Mouse (Mus musculus) mature B cell (primary cell): ENCODE measurements around the gene Gm4756.
"Not testable (repeated sequence)": the region's sequence is repeated elsewhere in the genome, so short reads cannot be mapped to it uniquely, and the experiment has no call there.

Experiments
- in situ Hi-C: fragments of 300-500 bp; cut with MboI; formaldehyde crosslinking; loops from 2 replicates; pipeline ENCODE4 v1.14.3; 2019

Gene Gm4756

DNA sequence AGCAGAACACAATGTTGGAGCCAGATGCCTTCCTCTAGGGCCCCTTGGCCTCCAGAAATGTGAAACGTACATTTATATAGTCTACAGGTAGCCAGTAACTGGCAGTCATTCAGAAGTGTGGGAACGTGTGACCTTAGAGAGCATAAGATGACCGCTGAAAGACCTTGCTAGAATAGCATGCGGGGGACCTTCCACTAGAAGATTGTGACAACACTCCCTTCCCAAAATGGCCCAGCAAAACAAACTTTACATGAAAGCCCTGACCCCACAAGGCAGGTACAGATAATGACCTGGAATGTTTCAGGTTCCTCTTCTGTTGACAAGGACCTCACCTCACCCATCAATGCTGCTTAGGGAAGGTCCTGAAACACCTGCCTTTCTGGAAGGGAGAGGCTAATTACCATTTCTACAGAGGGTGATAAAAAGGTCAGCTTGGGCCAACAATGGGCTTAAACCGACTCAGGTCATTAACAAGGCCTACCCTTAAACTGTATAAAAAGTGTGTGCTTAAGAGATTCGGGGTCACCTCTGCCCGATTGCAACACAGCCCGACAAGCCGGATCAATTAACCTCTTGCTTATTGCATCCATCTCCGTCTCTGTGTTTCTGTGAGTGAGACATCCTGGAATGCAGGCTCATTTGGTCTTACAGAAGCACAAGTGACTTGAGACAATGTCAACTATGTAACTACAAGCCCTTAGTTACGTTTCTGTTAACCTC lies at the start of gene Gm4756:
TSS of gene Gm4756 (minus strand) at position 51 of the 720 bp plus-strand sequence.
- in situ Hi-C loops = no loop called here

DNA sequence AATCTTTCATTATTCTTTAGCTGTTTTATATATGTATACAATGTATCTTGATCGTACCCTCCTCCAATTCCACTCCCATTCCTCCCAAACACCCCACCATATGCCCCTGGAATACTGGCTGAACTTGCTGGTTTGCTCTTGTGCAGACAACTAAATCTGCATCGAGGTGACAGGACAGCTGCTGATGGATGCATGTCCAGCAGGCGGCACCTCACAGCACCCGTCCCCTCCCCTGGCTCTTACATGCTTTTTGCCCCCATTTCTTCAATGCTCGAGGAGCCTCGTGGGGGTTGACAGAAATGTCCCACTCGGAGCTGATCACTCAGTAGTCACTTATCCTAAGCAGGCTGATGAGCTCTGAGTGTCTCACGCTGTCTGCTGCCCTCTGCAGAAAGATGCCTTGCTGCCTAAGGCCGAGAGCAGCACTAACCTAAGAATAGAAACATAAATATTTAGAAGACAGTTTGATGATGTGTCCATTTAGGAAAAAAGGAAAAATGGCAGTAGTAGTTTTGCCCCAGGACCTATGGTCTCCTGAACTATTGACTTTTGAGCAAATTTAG lies 45.5 kb upstream of the Gm4756 start:
- in situ Hi-C loops = no loop called here

DNA sequence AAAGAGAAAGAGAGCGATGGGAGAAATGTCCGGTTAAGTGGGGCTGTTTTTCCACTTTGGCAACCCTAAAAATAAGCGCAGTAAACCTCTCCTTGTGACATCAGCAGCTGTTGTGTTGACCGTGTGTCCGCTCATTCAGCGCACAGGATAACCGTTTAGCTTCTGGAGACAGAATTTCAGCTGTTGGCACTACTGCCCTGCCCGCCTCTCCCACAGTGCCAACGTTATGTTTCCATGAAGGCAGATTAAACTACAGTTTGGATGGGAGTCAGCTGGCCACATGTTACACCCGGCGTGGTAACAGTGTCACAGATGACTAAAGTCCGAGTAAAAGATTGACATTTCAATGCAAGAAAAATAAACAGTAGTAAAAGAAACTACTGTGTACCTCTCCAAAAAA lies 45.0 kb upstream of the Gm4756 start:
- in situ Hi-C loops = no loop called here

DNA sequence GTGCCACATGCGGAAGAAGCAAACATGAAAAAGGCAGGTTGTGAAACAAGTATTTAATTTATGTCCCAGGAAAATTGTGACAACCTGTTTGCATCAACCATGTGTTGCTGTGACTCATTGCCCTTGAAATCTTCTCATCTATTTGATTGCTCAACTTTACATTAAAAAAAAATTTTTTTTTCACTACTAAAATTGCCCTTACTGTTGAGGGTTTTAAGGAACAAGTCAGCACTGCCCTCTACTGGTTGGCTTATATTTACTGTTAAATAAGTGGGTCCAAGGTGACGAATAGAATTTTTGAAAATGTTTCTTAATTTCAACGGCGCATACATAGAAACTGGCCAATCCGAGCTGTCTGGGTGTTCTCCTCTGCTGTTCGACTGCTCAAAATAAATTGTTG lies 44.4 kb upstream of the Gm4756 start:
- in situ Hi-C loops = no loop called here

DNA sequence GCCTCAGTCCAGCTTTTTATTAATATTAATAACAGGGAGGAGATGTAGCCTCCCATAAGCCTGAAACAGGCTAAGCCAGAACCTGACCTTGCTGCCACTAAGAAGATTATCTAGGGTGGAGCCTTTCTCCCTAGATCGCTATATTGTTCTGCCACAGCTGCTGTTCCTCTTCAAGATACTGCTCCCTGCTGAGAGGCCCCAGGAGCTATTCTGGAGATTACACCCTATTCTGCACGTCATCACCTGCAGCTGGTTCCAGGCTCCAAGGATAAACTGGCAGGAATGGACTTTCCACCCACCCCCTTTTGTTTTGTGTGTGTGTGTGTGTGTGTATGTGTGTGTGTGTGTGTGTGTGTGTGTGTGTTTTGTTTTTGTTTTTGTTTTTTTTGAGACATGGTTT lies 38.8 kb upstream of the Gm4756 start:
- in situ Hi-C loops = not testable (repeated sequence)

DNA sequence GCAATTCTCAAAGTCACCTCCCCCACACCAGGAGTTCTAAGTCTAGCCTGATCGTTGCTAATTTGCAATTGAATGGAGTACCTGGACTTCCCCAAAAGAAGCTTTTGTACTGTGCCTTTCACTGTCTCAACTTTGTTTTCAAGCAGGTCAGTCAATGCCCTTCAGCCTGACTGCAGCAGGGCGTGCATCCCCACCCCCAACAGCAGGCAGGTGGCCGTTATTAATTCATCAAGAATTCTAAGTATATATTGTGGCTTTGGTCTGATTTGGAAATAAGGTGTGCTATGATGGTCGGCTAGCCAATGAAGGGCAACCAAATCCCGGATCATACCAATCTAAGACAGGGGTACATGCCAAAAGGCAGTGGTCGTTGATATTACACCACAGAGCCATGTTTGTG lies 38.3 kb upstream of the Gm4756 start:
- in situ Hi-C loops = not testable (repeated sequence)

DNA sequence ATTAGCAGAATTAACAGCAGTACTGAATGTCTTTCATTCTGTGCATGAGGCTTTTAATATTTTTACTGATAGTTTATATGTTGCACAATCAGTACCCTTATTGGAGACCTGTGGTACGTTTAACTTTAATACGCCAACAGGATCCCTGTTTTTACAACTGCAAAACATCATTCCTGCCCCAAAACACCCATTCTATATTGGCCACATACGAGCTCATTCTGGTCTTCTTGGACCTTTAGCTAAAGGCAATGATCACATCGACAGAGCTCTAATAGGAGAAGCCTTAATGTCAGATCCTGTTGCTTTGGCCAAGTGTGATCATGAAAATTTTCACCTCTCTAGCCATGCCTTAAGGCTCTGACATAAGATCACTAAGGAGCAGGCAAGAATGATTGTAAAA lies 37.1 kb upstream of the Gm4756 start:
- in situ Hi-C loops = not testable (repeated sequence)

DNA sequence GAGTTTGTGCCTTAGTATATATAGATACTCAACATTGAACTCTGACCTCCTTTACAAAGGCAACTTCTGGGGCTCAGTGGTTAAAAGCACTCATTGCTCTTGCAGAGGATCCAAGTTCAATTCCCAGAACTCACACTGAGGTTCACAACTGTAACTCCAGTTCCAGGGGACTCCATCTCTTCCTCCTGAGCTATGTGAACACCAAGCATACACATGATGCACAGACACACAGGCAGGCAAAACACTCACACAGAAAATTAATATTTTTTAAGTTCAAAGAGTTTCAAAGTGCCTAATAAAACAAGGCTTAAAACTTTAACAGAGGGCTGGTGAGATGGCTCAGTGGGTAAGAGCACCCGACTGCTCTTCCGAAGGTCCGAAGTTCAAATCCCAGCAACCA lies 34.2 kb upstream of the Gm4756 start:
- in situ Hi-C loops = no loop called here

DNA sequence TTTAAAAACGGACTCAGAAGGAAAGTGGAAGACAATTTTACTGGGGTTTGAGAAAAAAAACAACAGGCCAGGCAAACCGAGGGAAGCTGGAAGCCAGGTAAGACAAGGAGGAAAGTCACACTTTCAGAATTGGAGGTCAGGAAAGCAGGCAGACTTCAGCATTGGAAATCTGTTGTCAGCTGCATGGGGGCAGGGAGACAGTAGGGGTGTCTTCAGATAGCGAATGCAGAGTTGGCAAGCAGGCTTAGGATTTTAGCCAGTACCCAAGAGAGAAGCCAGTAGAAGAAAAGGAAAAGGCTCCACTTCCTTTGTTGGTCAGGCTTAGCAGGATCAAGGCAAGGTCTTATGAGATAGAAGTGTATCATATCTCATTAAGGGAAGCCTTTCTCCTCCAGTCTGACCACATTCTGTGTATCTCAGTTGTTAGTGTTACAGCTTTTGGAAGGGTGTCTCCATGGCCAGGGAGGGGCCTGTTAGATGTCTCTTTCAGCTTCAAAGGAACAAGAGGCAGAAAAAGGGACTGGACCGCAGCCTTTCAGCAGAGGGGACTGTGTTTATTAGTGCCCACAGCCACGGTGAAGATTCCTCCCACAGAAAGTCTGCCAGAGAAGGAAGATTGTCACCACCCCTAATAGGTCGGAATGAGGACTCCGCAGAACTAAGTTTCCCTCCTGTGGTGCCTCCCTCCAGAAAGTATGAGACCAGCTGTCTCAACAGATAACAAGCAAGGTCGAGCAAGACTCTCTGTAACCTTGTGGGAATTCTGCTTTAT lies 33.2 kb upstream of the Gm4756 start:
- in situ Hi-C loops = no loop called here

DNA sequence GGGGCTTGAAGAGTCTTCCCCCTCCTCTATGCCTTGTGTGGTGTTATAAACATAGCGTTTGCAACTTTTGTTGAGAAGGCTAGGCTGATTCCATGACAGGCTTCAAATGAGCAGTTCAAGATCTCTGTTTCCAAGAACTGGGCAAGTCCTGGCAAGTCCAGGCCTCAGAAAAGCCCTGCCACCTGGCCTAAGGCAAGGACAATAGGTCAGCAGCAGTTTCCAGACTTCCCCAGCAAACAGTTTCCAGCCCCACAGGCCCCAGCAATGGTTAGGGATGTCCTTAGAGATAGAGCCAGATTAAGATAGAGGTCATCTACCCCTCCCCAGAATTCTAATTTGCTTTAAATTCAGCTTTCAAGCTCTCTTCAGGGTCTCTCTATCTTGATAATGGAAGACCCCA lies 32.5 kb upstream of the Gm4756 start:
- in situ Hi-C loops = no loop called here

DNA sequence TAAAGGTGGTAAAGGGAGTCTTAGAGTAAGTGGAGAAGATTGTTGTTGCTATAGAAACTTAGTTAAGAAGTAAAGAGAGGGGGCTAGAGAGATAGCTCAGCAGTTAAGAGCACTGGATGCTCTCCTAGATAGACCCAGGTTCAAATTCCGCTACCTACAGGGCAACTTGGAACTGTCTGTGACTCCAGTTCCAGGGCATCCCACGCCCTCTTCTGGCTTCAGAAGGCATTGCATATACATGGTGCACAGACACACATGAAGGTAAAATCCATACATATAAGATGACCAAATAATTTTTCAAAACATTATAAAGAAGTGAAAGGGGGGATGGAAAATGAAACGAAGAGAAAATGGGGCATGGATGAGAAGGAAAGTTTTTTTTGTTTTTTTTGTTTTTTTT lies 30.2 kb upstream of the Gm4756 start:
- in situ Hi-C loops = no loop called here

DNA sequence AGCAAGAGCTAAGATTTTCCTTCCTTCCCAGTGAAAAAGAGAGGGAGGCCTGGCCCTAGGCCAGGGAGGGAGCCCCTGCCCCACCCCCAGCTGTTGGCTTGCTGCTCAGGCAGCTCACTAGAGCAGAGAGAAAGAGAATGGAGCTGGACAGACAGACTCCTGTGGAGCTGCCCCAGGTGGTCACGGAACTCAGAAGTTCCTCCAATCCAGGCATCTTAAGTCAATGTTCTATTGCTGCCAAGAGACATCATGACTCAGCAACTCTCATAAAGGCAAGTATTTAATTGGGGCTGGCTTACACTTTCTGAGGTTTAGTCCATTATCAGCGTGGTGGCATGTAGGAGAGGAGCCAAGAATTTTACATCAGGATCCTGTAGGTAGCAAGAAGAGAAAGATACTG lies 25.4 kb upstream of the Gm4756 start:
- in situ Hi-C loops = no loop called here

DNA sequence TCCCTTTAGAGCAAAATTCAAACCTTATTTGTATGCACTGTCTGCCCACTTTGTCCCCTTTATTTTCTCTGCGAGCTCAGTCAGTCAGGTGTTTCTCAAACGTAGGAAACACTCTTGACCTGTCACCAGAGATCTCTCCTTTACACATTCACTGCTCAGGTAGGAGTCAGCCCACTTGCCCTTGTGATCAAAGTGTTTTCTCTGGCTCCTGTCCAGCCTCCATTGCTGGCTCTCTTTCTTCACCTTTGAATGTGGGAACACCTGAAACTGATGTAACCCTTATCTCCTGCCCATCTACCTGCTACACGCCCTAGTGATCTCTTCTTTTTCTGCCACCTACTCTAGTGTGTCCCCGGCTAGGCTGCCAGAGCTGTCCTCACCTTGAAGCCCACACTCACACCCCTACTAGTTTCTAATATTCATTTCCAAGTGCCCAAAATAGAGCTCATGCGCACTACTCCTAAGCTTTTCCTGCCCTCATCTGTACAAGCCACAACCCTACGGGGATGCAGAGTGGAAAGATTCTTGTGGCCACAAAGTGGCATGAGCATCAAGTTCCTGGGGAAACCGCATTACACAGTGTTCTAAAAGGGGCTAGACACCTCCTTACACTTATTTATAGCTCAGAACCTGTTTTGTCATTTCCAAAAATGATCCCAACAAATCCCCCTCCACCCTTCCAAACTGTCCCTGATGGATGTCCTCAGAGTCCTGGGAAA lies 24.8 kb upstream of the Gm4756 start:
- in situ Hi-C loops = no loop called here

DNA sequence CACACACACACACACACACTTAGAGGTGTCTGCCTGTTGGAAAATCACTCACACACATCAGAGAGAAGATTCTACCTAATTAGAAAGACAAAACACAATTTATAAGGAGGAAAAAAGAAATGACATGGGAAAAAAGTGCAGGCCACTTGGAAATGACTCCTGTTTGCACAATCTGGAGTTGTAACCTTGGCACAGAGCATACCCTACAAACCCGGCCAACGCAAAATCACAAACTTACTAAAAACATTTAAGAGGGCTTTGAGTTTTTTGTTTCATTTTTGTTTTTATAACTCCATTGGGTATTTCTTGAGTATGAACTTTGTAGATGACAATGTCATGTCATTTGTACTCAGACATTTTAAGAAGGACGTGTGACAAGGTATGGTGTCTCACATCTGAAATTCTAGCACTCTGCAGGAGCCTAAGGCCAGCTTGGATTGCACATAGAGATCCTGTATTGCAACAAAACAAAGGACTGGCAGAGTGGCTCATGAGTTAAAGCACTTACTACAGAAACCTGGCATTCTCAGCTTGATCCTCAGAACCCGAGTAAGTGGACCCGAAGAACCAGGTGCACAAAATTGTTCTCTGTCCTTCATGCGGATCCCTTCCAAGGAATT lies 22.2 kb upstream of the Gm4756 start:
- in situ Hi-C loops = no loop called here

DNA sequence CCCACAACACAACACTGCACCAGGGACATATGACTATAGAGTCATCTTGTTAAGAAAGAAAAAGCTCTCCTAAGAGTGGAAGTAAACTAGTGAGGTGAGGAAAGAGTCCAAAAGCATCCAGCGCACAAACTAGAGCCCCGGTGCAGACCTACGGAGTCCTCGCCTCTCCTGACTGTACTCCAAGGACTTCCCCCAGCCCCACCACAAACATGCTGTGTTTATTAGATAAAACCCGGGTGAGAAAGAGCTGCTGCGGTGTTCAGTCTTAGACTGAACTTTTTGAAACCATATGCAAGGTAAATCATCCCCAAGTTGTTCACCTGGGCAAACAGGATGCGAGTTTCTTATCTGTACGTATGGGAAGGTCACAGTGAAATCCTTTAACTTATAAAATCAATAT lies 21.5 kb upstream of the Gm4756 start:
- in situ Hi-C loops = no loop called here

DNA sequence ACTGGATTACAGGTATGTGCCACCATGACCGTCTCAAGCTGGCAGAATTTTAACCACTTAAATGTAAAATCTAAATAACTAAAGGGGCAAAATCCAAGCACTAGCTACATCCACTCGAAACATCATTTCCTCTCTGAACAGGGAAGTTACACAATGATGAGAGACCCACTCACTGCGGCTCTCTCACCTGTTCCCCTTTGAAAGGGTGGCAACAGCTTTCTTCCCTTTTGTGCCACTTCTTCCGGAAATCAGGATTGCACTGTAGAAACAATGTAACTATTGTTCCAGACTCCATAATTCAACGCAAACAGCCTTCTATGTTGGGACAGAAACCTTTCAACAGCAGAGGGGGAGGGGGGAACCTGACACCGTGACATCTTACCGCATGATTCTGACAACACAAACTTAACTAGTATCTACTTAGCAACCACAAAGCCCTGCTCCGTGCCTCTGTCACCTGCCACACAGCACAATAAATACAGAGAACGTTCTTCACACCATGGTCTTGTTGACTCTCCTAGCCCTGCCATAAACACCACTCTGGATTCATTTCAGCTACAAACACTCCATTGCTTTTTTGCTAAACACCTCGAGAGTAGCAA lies 18.5 kb upstream of the Gm4756 start:
- in situ Hi-C loops = no loop called here

DNA sequence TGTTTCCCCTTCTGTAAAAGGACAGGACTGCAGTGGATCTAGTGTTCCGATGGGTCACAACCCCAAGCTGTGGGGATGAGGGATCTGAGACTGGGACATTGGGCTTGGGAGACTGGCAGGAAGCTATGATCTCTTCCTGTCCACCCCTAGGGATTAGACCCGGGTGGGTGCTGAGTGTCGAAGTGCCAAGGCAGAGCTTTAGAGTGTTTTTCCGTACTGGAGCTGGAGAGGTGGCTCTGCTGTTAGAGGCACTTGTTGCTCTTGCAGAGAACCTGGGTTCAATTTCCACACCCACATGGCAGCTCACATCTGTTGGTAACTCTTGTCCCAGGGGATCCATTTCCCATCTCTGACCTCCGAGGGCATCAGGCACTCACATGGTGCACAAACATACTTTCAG lies 16.6 kb upstream of the Gm4756 start:
- in situ Hi-C loops = no loop called here

DNA sequence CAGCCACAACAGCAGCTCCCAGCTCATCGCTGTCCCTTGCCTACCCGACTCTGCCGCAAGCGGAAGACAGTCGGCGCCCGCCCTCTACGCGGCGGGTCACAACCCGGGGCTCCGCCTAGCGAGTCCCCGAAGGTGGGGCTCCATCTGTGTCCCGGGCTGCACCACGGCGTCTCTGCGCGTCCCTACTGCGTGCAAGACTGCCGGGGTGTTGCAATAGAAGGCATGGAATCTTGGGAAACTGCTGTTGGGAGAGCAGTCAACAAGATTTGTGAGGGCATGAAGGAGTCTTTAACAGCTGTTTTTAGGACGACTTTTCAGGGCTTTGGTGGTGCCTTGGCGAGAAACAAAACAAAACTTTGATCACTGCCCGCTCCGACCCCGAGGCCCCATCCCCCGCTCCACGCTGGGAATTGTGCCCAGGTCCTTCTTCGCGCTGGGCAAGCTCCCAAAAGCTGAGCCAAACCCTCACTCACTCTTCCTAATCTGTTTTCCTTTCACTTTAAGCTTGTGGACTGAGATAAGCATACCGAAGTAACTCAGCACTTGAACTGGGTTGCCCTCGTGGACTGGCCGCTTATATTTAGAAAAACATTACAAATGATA lies 15.4 kb upstream of the Gm4756 start, which contains the start of gene Dhrs7:
TSS of gene Dhrs7 (minus strand) at position 175 of the 603 bp plus-strand sequence.
- in situ Hi-C loops = no loop called here

DNA sequence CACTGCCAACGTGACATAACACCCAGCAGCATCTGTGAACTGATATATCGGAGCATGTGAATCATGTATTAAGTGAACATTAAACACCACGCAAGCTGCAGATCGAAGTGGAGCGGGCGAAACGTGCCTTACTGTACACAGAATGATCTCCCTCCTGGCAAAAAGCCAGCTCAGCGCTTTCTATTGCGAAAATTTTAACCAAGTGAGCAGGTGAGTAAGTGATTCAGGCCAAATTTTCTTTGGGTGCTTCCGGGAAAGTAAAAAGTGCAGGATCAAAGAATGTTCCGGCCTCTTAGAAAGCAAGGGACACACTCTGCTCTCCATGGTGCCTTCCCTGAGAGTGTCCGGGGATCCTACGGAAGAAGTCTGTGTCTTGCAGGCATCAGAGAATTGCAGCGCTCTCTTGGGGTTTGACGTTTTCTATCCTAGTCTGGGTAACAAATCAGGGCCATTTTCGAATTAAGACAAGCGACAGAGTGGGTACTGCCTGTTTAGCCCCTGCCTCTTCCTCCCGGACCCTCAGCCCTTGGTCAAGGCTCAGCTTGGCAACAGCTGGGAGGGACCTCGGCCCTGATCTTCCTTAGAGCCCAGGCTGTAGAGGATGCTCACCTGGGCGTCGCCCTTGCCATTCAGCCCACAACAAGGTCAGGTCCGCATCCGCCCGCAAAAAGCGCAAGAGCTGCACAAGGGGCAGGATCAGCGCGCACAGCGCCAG lies 14.7 kb upstream of the Gm4756 start:
- in situ Hi-C loops = no loop called here

DNA sequence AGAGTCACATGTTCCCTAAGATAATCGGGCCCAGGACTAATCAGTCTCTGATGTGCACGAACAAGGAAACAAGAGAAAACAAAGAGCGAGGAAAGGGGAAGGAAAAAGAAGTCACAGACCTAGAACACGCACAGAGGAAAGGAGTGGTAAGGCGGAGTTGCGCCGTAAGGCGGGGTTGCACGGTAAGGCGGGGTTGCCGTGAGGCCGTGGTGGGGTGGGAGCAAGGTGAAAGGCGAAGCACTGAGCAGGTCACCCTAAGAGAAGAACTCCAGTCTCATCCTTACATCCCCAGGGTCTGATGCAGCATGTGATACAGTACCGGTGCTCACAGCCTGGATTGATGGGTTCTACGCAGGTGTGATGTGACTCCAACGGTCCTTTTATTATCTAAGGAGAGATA lies 6.3 kb upstream of the Gm4756 start:
- in situ Hi-C loops = no loop called here

DNA sequence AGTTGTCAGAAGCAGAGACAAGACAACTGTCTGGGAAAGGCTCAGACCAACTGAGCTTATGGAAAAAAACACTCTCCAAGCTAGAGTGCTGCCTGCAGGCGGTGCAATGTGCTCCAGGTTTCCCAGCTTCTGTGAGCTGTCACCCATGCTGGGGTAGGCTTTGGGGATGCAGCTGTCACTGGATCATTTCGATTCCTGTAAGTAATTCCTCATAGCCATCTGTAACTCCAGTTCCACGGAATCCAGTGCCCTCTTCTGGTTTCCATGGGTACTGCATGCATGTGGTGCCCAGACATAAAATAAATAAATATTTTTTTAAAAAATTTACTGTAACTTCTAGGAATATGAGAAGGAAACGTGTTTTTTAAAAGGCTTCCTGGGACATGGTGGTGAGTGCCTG lies 5.2 kb upstream of the Gm4756 start:
- in situ Hi-C loops = no loop called here
